Mouse (Mus musculus) cerebellum, postnatal 10 days (tissue): ENCODE results near the gene Ccdc151.

Experiments used
- DNase-seq, 2 experiments: peaks; one replicate each; pipeline ENCODE4 v3.0.0; 2021; ENCODE audit warnings: mixed read lengths in 2 of 2

Gene Ccdc151

GRCm38 (mm10) chr9:21955570-21956281, 46.7 kb downstream of the Ccdc151 start, which contains the start of gene Swsap1:
Gene Swsap1 (plus strand): TSS chr9:21955755.
- peak; percentile 99 for DNase-seq

DNA sequence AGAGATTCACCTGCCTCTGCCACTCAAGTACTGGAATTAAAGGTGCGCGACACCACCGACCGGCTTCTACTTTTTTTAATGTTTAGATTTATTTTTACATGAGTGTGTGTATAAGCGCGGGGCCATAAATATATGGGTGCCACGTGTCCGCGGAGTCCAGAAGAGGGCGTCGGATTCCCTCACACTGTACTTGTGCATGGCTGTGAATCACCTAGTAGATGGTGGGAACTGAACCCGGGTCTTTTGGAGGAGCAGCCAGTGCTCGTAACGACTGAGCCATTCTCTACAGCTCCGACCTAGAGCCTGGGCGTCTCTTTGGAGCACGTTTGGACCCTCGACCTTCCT, 47.2 kb downstream of the Ccdc151 start:
- no peak for DNase-seq

DNA sequence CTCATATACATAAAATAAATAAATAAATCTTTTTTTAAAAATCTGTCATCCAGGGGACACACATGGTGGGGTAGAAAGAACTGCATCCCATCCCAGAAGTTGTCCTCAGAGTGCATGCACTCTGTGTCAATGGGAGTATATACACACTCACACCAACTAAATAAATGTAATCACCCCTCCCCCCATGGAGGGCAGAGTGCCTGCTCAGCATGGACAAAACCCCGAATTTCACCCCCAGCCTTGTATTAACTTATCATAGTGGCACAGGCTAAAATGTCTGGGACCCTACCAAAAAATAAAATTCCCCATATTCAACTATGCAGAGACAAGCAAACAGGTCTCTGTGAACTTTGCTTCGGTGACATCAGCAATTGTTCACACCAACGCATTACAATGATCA, 47.8 kb downstream of the Ccdc151 start:
- peak in 1 of 2 experiments; percentile 35 for DNase-seq

- DNase-seq: no peak
These were observed 48.8 kb downstream of the Ccdc151 start for GRCm38 (mm10) chr9:21953600-21953999.

- peak in 1 of 2 experiments; percentile 55 for DNase-seq
These were observed 50.5 kb downstream of the Ccdc151 start for GRCm38 (mm10) chr9:21951977-21952376.

GRCm38 (mm10) chr9:21950322-21950721, 52.1 kb downstream of the Ccdc151 start:
- DNase-seq: no peak

DNA sequence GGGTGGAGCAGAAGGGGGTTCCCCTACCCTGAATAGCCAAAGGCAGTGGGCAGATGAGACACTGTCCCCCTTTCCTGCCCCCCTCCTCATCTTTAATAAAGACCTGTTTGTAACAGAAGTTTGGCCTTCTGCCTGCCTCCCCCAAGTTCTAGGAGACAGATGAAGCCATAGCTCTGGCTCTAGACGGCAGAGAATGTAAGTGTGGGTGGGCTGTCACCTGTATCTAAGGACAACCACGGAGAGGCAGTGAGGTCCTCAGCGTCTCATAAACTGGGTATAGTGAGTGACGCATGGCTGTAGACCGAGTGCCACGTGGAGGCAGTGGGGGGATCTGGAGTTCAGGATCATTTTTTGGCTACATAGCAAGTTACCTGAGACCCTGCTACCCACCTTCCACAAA, 53.6 kb downstream of the Ccdc151 start:
- no peak for DNase-seq

DNA sequence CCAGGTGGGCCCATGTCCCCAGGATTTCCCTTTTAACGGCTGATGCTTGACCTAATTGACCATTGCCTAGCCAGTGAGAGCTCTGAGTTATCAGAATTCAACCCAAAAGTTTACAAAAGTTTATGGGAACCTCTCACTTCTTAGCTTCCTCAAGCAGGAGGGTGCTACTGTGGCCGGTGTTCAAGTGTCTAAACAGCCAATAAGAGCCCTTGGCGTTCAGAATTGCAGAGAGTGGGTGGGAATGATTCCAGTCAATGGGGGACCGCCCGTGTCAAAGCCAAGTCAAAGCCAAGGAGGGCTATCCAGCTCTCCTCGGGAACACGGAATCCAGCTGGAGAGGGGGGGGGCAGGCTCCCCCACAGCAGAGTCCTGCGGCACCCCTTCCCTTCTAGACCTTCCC, 54.3 kb downstream of the Ccdc151 start:
- DNase-seq: no peak

DNA sequence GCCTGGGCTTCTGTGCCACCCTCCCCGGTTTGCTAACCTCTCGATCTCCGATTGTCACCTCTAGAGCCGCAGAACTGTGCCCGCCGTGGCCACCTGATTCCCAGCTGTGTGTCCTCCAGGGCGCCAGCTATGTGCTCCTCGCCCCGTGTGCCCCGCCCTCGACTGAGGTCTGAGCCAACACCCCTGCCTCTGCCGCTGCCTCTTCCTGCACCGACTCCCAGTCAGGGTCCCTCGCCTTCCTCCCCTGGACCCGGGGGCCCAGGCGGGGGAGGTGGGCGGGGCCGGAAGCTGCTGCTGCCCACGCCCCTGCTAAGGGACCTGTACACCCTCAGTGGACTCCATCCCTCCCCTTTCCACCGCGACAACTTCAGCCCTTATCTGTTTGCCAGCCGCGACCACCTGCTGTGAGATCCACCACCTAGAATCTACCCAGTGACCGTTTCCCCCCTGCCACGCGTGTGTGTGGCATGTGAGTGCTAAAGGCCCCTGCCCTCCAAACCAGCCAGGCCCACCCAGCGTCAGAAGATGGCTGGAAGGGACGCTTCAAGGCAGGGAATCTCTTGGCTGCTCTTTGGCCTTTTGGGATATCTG, 54.8 kb downstream of the Ccdc151 start:
- DNase-seq: no peak

- peak in 1 of 2 experiments; percentile 55 for DNase-seq
These were observed 58.2 kb downstream of the Ccdc151 start for GRCm38 (mm10) chr9:21944267-21944666.

- DNase-seq: no peak
These were observed 58.8 kb downstream of the Ccdc151 start for GRCm38 (mm10) chr9:21943638-21944037.

DNA sequence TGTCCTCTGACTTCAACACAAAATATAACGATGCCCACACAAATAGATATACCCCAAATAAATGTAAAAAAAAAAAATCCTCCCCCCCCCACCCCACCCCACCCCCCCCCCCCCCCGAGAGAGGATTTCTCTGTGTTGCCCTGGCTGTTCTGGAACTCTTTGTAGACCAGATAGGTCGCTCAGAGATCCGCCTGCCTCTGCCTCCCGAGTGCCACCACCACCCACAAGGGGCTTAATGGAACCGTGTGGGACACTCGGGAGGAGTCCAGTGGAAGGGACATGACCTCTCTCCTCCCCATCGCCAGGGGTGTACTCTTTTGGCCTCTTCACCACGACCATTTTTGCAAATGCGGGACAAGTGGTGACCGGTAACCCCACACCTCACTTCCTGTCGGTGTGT, 59.4 kb downstream of the Ccdc151 start:
- DNase-seq: no peak
